Mouse (Mus musculus) liver, embryonic 11.5 days (tissue): ENCODE measurements around the gene Dapk1. TPM values are rescaled to one million over a fixed set of nuclear protein-coding genes. Genes with fewer than 3 reads are reported as not detected.
A peak's percentile ranks its signal among the peaks of the same experiment; 100 is the strongest.

ENCODE experiments used
- ATAC-seq: fragments of 200-750 bp; cut with Nextera tagmentation; replicated peaks from 2 replicates; pipeline ENCODE4 v1.8.0; 2017; ENCODE audit warnings: moderate number of reproducible peaks, mild to moderate bottlenecking, moderate TSS enrichment, moderate library complexity; ENCODE audit not compliant: low FRiP score
- DNase-seq: peaks from one replicate; pipeline ENCODE4 v3.0.0-alpha.2; 2017; ENCODE audit warnings: low spot score
- H3K27ac ChIP-seq: fragments of 300-500 bp; sonication (generic); 2 replicates; pipeline ENCODE4 v1.5.1; 2014; ENCODE audit warnings: mild to moderate bottlenecking, low read depth, low read length, control low read depth
- H3K27me3 ChIP-seq: fragments of 300-500 bp; sonication (generic); replicated peaks from 2 replicates; pipeline ENCODE4 v1.6.1; 2014; ENCODE audit warnings: low read length, mixed read lengths; ENCODE audit not compliant: control insufficient read depth, insufficient read depth
- H3K36me3 ChIP-seq: fragments of 300-500 bp; sonication (generic); 2 replicates; pipeline ENCODE4 v1.6.1; 2014; ENCODE audit warnings: mild to moderate bottlenecking, low read length, moderate library complexity, mixed read lengths; ENCODE audit not compliant: control insufficient read depth, insufficient read depth
- H3K4me1 ChIP-seq: fragments of 300-500 bp; sonication (generic); replicated peaks from 2 replicates; pipeline ENCODE4 v1.6.1; 2014; ENCODE audit warnings: low read length, mixed read lengths; ENCODE audit not compliant: control insufficient read depth, insufficient read depth
- H3K4me2 ChIP-seq: fragments of 300-500 bp; sonication (generic); 2 replicates; pipeline ENCODE4 v1.6.1; 2014; ENCODE audit warnings: mild to moderate bottlenecking, control low read depth, moderate library complexity
- H3K4me3 ChIP-seq: fragments of 300-500 bp; sonication (generic); 2 replicates; pipeline ENCODE4 v1.5.1; 2014; ENCODE audit warnings: low read depth, low read length, control low read depth
- H3K9ac ChIP-seq: fragments of 300-500 bp; sonication (generic); 2 replicates; pipeline ENCODE4 v1.6.1; 2014; ENCODE audit warnings: low read depth, low read length, control low read depth
- H3K9me3 ChIP-seq: fragments of 300-500 bp; sonication (generic); 2 replicates; pipeline ENCODE4 v1.6.1; 2016; ENCODE audit warnings: low read length, inconsistent platforms, mixed read lengths; ENCODE audit not compliant: control insufficient read depth
- WGBS: fragments of 180-500 bp; shearing (Covaris S2); extraction: QIAGEN DNeasy Blood & Tissue Kit; methylation state at CpG from one replicate; pipeline ENCODE4 v1.1.7; 2014; 5-methylcytosine and 5-hydroxymethylcytosine counted together
- polyA plus RNA-seq: library from polyadenylated mRNA; unstranded; fragments of >200 nt; fragmentation: Nextera tagmentation; extraction: Ambion mirVana; gene quantifications from 2 replicates; pipeline ENCODE4 v1.2.1, GENCODE M21; 2014

Dapk1 gene
- polyA plus RNA-seq, 1 experiment from 2014 or later = 16.4 TPM

GRCm38 (mm10) chr13:60573971-60574370, 27.8 kb upstream of the Dapk1 start:
- H3K9me3 ChIP-seq = no peaks in the 10 kb centered on the region; the same call in 1 of the 2 replicates
- 73% methylated on average over 8 of the region's 8 CpGs for WGBS
- H3K9ac ChIP-seq = no peak overlapping the region
- H3K4me1 ChIP-seq = no peaks in the 10 kb centered on the region
- no peak for ATAC-seq
- no peak for DNase-seq
- H3K36me3 ChIP-seq = no peaks in the 10 kb centered on the region
- H3K4me3 ChIP-seq = no peak overlapping the region
- H3K27ac ChIP-seq = no peak overlapping the region
- H3K27me3 ChIP-seq = no peaks in the 10 kb centered on the region
- H3K4me2 ChIP-seq = no peak overlapping the region

- H3K4me1 ChIP-seq = no peaks in the 10 kb centered on the region
- no peaks in the 10 kb centered on the region for H3K36me3 ChIP-seq
- WGBS = 60% methylated on average over 3 of the region's 3 CpGs
- ATAC-seq = no peak
- no peaks in the 10 kb centered on the region for H3K9me3 ChIP-seq
- no peak overlapping the region for H3K9ac ChIP-seq
- DNase-seq = no peak
- no peak overlapping the region for H3K4me2 ChIP-seq
- H3K27me3 ChIP-seq = no peaks in the 10 kb centered on the region
- no peak overlapping the region for H3K4me3 ChIP-seq
- no peak overlapping the region for H3K27ac ChIP-seq
These were observed 23.2 kb upstream of the Dapk1 start for GRCm38 (mm10) chr13:60578541-60578940.

- no peaks in the 10 kb centered on the region for H3K36me3 ChIP-seq
- ATAC-seq = no peak
- no peak for DNase-seq
- no peaks in the 10 kb centered on the region for H3K27me3 ChIP-seq
- WGBS = 74% methylated on average over 3 of the region's 3 CpGs
- H3K9ac ChIP-seq = no peak overlapping the region
- H3K27ac ChIP-seq = no peak overlapping the region
- no peaks in the 10 kb centered on the region for H3K4me1 ChIP-seq
- H3K4me3 ChIP-seq = no peak overlapping the region
- H3K9me3 ChIP-seq = no peaks in the 10 kb centered on the region
- H3K4me2 ChIP-seq = no peak overlapping the region
These were observed 6.9 kb upstream of the Dapk1 start for GRCm38 (mm10) chr13:60594866-60595265.

GRCm38 (mm10) chr13:60595519-60595918, 6.2 kb upstream of the Dapk1 start:
- H3K9me3 ChIP-seq = no peaks in the 10 kb centered on the region
- no peaks in the 10 kb centered on the region for H3K4me1 ChIP-seq
- WGBS = 95% methylated on average over 6 of the region's 6 CpGs
- no peak overlapping the region for H3K9ac ChIP-seq
- no peak overlapping the region for H3K4me2 ChIP-seq
- no peak overlapping the region for H3K4me3 ChIP-seq
- ATAC-seq = no peak
- no peaks in the 10 kb centered on the region for H3K36me3 ChIP-seq
- no peaks in the 10 kb centered on the region for H3K27me3 ChIP-seq
- H3K27ac ChIP-seq = no peak overlapping the region
- DNase-seq = no peak

GRCm38 (mm10) chr13:60602416-60603251, 887 bp downstream of the Dapk1 start:
- Histone ChIP-seq H3K9me3 (no peaks in the 10 kb centered on the region), H3K9ac (peak overlapping the region; percentile 71), H3K36me3 (0 out of 2 replicates have a peak, but pooled peaks cover 2% of the 10 kb centered on the region), H3K27ac (peak overlapping the region; percentile 47), H3K4me2 (peak overlapping the region; percentile 94), H3K4me1 (peaks cover 3% of the 10 kb centered on the region; the same call in 1 of the 2 replicates), H3K4me3 (peak overlapping the region; percentile 69), H3K27me3 (no peaks in the 10 kb centered on the region)
- 15% methylated on average over 34 of the region's 34 CpGs for WGBS
- ATAC-seq (peak; percentile 67), DNase-seq (peak; percentile 77)

GRCm38 (mm10) chr13:60603252-60603562, 1.5 kb downstream of the Dapk1 start:
- Histone ChIP-seq H3K27me3 (no peaks in the 10 kb centered on the region), H3K4me2 (peak overlapping the region; percentile 94), H3K9me3 (no peaks in the 10 kb centered on the region), H3K9ac (0 out of 2 replicates have a peak overlapping the region, but pooled peaks have one; percentile 27), H3K27ac (no peak overlapping the region), H3K4me1 (peaks cover 7% of the 10 kb centered on the region), H3K4me3 (peak overlapping the region; percentile 69), H3K36me3 (0 out of 2 replicates have a peak, but pooled peaks cover 2% of the 10 kb centered on the region)
- no peak for ATAC-seq
- no peak for DNase-seq
- WGBS = 75% methylated on average over 5 of the region's 5 CpGs

- H3K27ac ChIP-seq = no peak overlapping the region
- H3K4me3 ChIP-seq = no peak overlapping the region
- H3K9ac ChIP-seq = no peak overlapping the region
- peaks cover 27% of the 10 kb centered on the region for H3K4me1 ChIP-seq
- 83% methylated on average over 8 of the region's 8 CpGs for WGBS
- DNase-seq (no peak), ATAC-seq (no peak)
- H3K9me3 ChIP-seq = no peaks in the 10 kb centered on the region
- H3K27me3 ChIP-seq = no peaks in the 10 kb centered on the region
- H3K4me2 ChIP-seq = no peak overlapping the region
- peaks cover 2% of the 10 kb centered on the region; the same call in 1 of the 2 replicates for H3K36me3 ChIP-seq
These were observed 5.7 kb downstream of the Dapk1 start for GRCm38 (mm10) chr13:60607411-60607810.

- 68% methylated on average over 8 of the region's 8 CpGs for WGBS
- H3K9ac ChIP-seq = no peak overlapping the region
- peaks cover 2% of the 10 kb centered on the region; the same call in 1 of the 2 replicates for H3K36me3 ChIP-seq
- peak overlapping the region; percentile 3; the same call in 1 of the 2 replicates for H3K4me2 ChIP-seq
- no peaks in the 10 kb centered on the region for H3K27me3 ChIP-seq
- H3K9me3 ChIP-seq = no peaks in the 10 kb centered on the region
- peak; percentile 68 for ATAC-seq
- H3K4me1 ChIP-seq = peaks cover 33% of the 10 kb centered on the region
- H3K27ac ChIP-seq = peak overlapping the region; percentile 39
- no peak overlapping the region for H3K4me3 ChIP-seq
- DNase-seq = no peak
These were observed 6.8 kb downstream of the Dapk1 start for GRCm38 (mm10) chr13:60608411-60609046.
